Mouse (Mus musculus) embryonic facial prominence, embryonic 11.5 days (tissue): ENCODE data around the gene Nub1. TPM values are rescaled to one million over a fixed set of nuclear protein-coding genes. Genes with fewer than 3 reads are reported as not detected.
A peak's percentile ranks its signal among the peaks of the same experiment; 100 is the strongest.

Source experiments
- ATAC-seq: fragments of 200-750 bp; cut with Nextera tagmentation; replicated peaks from 2 replicates; pipeline ENCODE4 v1.8.0; 2017; ENCODE audit warnings: low read depth; ENCODE audit not compliant: insufficient number of reproducible peaks, low FRiP score, low TSS enrichment
- DNase-seq: peaks from one replicate; pipeline ENCODE4 v3.0.0-alpha.2; 2015; ENCODE audit warnings: low spot score
- H3K27ac ChIP-seq: fragments of 300-500 bp; sonication (generic); replicated peaks from 2 replicates; pipeline ENCODE4 v1.5.1; 2014; ENCODE audit warnings: mild to moderate bottlenecking, low read depth, low read length, control low read depth
- H3K27me3 ChIP-seq: fragments of 300-500 bp; sonication (generic); 2 replicates; pipeline ENCODE4 v1.6.1; 2014; ENCODE audit warnings: mild to moderate bottlenecking, low read length, moderate library complexity, mixed read lengths; ENCODE audit not compliant: control insufficient read depth, insufficient read depth
- H3K36me3 ChIP-seq: fragments of 300-500 bp; sonication (generic); replicated peaks from 2 replicates; pipeline ENCODE4 v1.6.1; 2014; ENCODE audit warnings: low read depth, mild to moderate bottlenecking, low read length, moderate library complexity, mixed read lengths; ENCODE audit not compliant: control insufficient read depth, insufficient read depth
- H3K4me1 ChIP-seq: fragments of 300-500 bp; sonication (generic); 2 replicates; pipeline ENCODE4 v1.6.1; 2014; ENCODE audit warnings: low read length, mixed read lengths; ENCODE audit not compliant: control insufficient read depth, insufficient read depth
- H3K4me2 ChIP-seq: fragments of 300-500 bp; sonication (generic); 2 replicates; pipeline ENCODE4 v1.6.1; 2014; ENCODE audit warnings: low read depth, mild to moderate bottlenecking, control low read depth, low read length, moderate library complexity
- H3K4me3 ChIP-seq: fragments of 300-500 bp; sonication (generic); 2 replicates; pipeline ENCODE4 v1.5.1; 2014; ENCODE audit warnings: low read depth, low read length, control low read depth
- H3K9ac ChIP-seq: fragments of 300-500 bp; sonication (generic); replicated peaks from 2 replicates; pipeline ENCODE4 v1.6.1; 2014; ENCODE audit warnings: mild to moderate bottlenecking, control low read depth, low read length
- H3K9me3 ChIP-seq: fragments of 300-500 bp; sonication (generic); replicated peaks from 2 replicates; pipeline ENCODE4 v1.6.1; 2016; ENCODE audit warnings: mild to moderate bottlenecking, low read length, inconsistent platforms, mixed read lengths; ENCODE audit not compliant: control insufficient read depth
- WGBS: fragments of 180-500 bp; shearing (Covaris S2); extraction: QIAGEN DNeasy Blood & Tissue Kit; methylation state at CpG from one replicate; pipeline ENCODE4 v1.1.7; 2014; 5-methylcytosine and 5-hydroxymethylcytosine counted together
- polyA plus RNA-seq: library from polyadenylated mRNA; unstranded; fragments of >200 nt; fragmentation: Nextera tagmentation; extraction: Ambion mirVana; gene quantifications from 2 replicates; pipeline ENCODE4 v1.2.1, GENCODE M21; 2014

The Nub1 gene
- polyA plus RNA-seq, 1 experiment from 2014 or later, result 38.6 TPM

- Histone ChIP-seq H3K36me3 (peaks cover 3% of the 10 kb centered on the region), H3K4me3 (no peak overlapping the region), H3K4me1 (peaks cover 3% of the 10 kb centered on the region), H3K27me3 (no peaks in the 10 kb centered on the region), H3K9me3 (no peaks in the 10 kb centered on the region), H3K27ac (no peak overlapping the region; the same call in 1 of the 2 replicates), H3K4me2 (no peak overlapping the region), H3K9ac (no peak overlapping the region)
- ATAC-seq (no peak), DNase-seq (no peak)
- 68% methylated on average over 6 of the region's 6 CpGs for WGBS
Measured at GRCm38 (mm10) chr5:24725897-24726296, 40.6 kb downstream of the Nub1 start.

DNA sequence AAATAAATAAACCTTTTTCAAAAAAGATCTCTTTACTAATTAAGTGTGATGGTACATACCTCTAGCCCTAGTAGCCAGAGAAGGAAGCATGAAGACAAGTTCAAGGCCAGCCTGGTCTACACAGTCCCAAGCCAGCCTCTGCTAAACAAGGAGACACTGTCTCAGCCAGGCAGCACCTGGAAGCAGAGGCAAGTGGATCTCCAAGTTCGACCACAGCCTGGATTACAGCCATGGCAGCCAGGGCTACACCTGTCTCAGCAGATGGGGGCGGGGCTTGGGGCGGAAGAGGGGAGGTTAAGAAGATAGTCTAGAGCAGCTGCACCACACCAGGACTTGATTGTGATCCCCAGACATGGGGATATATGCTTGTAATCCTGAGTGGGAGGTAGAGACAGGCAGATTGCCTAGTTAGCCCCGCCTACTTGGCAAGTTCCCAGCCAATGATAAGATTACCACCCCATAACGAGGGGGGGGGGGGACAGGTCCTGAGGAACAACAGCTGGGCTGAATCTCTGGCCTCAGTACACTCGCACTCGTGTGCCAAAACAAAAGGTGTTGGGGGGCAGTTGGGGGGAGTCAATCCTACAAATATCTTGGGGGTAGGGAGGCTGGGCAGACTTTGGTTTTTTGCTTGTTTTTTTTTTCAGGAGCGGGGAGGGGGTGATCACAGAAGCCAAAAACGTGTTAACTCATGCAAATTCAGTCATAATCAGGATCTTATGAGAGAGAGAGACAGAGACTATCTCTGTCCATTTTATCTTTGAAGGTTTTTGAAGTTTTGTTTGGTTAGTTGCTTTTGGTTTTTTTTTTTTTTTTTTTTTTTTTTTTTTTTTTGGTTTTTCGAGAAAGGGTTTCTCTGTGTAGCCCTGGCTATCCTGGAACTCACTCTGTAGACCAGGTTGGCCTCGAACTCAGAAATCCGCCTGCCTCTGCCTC lies 41.8 kb downstream of the Nub1 start:
- Histone ChIP-seq H3K9me3 (no peaks in the 10 kb centered on the region), H3K4me2 (no peak overlapping the region), H3K4me3 (no peak overlapping the region), H3K27me3 (no peaks in the 10 kb centered on the region), H3K36me3 (no peaks in the 10 kb centered on the region; the same call in 1 of the 2 replicates), H3K4me1 (peaks cover 3% of the 10 kb centered on the region), H3K27ac (no peak overlapping the region), H3K9ac (no peak overlapping the region)
- DNase-seq (no peak), ATAC-seq (no peak)
- 74% methylated on average over 12 of the region's 12 CpGs for WGBS

- peak overlapping the region; percentile 81 for H3K4me3 ChIP-seq
- H3K4me2 ChIP-seq, result peak overlapping the region; percentile 77
- no peaks in the 10 kb centered on the region for H3K9me3 ChIP-seq
- H3K9ac ChIP-seq, result peak overlapping the region; percentile 94
- H3K4me1 ChIP-seq, result peaks cover 3% of the 10 kb centered on the region
- WGBS, result under 1% methylated on average over 49 of the region's 49 CpGs
- H3K27me3 ChIP-seq, result no peaks in the 10 kb centered on the region
- DNase-seq (peak; percentile 46), ATAC-seq (no peak)
- H3K36me3 ChIP-seq, result no peaks in the 10 kb centered on the region; the same call in 1 of the 2 replicates
- peak overlapping the region; percentile 74 for H3K27ac ChIP-seq
Measured at GRCm38 (mm10) chr5:24729797-24730487, 44.6 kb downstream of the Nub1 start.

DNA sequence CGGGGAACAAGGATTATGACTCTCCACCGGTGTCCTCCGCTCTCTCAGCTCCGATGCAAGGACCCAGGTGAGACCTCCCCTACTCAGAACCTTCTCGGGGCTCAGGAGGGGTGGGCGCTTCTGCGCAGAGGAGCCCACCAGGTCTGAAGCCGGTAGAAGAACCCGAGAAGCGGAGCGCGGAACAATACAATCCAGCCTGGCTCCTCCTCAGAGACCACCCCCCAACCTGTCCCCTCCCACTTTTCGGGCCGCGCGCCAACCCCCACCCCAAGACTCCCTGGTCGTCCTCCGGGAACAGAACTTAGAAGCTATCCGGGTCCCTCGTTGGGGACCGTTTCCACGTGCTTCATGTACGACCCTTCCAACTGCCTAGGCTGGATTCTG lies 45.1 kb downstream of the Nub1 start, which contains the start of gene Wdr86:
Gene Wdr86 (minus strand): TSS at position 240 of the 384 bp plus-strand sequence.
- peak within 1 kb of the TSS; percentile 81 for H3K4me3 ChIP-seq
- DNase-seq, result peak; percentile 84
- H3K9me3 ChIP-seq, result no peaks in the 10 kb centered on the region
- H3K27ac ChIP-seq, result peak within 1 kb of the TSS; percentile 74
- peak; percentile 67 for ATAC-seq
- peak within 1 kb of the TSS; percentile 77 for H3K4me2 ChIP-seq
- no peaks in the 10 kb centered on the region for H3K27me3 ChIP-seq
- H3K4me1 ChIP-seq, result peaks cover 3% of the 10 kb centered on the region
- H3K36me3 ChIP-seq, result no peaks in the 10 kb centered on the region
- WGBS, result 0% methylated on average over 23 of the region's 23 CpGs
- peak within 1 kb of the TSS; percentile 94 for H3K9ac ChIP-seq

DNA sequence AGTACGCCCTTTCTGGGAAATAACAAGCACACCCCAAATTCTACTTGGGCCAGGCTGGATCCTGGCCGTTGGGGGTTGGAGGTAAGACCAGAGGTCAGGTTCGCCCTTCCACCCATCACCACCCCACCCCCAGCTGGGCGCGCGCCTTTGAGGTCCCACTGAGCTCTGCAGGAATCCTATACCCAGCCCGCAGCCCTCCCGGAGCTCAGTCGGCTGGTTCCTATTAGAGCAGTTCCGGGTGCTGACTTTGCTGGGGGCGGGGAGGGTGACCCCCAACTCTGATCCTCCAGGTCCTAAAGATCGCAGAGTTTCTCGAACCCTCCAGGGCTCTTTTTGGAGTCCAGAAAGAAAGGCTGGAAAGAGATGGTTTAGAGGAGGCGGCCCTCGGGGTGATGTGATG lies 45.7 kb downstream of the Nub1 start:
- no peaks in the 10 kb centered on the region for H3K27me3 ChIP-seq
- peak overlapping the region; percentile 74 for H3K27ac ChIP-seq
- H3K9ac ChIP-seq, result peak overlapping the region; percentile 94
- DNase-seq (peak; percentile 85), ATAC-seq (peak; percentile 74)
- WGBS, result 0% methylated on average over 15 of the region's 15 CpGs
- H3K36me3 ChIP-seq, result no peaks in the 10 kb centered on the region
- no peaks in the 10 kb centered on the region for H3K9me3 ChIP-seq
- peak overlapping the region; percentile 77 for H3K4me2 ChIP-seq
- peaks cover 3% of the 10 kb centered on the region for H3K4me1 ChIP-seq
- peak overlapping the region; percentile 81 for H3K4me3 ChIP-seq

DNA sequence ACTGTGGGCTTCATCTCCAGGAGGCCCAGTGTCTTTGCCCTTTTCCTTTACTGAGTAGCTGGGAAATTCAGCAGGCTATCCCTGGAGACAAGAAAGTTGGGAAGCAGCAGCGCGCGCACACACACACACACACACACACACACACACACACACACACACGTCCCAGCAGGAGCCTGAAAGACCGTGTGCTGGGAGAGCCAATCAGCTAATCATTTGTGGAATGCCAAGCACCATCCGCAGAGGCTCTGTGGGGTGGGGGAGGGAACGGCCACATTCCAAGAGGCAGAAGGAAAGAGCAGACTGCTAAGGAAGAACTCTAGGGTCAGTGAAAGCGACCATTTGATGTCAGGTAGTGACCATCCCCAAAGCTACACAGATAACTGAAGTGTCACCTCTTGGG lies 47.8 kb downstream of the Nub1 start:
- Histone ChIP-seq H3K4me1 (peaks cover 3% of the 10 kb centered on the region), H3K36me3 (no peaks in the 10 kb centered on the region), H3K27me3 (no peaks in the 10 kb centered on the region), H3K4me2 (0 out of 2 replicates have a peak overlapping the region, but pooled peaks have one; percentile 7), H3K9ac (no peak overlapping the region; the same call in 1 of the 2 replicates), H3K9me3 (no peaks in the 10 kb centered on the region), H3K27ac (peak overlapping the region; percentile 47; the same call in 1 of the 2 replicates), H3K4me3 (no peak overlapping the region)
- peak; percentile 32 for ATAC-seq
- 3% methylated on average over 8 of the region's 8 CpGs for WGBS
- peak; percentile 87 for DNase-seq

DNA sequence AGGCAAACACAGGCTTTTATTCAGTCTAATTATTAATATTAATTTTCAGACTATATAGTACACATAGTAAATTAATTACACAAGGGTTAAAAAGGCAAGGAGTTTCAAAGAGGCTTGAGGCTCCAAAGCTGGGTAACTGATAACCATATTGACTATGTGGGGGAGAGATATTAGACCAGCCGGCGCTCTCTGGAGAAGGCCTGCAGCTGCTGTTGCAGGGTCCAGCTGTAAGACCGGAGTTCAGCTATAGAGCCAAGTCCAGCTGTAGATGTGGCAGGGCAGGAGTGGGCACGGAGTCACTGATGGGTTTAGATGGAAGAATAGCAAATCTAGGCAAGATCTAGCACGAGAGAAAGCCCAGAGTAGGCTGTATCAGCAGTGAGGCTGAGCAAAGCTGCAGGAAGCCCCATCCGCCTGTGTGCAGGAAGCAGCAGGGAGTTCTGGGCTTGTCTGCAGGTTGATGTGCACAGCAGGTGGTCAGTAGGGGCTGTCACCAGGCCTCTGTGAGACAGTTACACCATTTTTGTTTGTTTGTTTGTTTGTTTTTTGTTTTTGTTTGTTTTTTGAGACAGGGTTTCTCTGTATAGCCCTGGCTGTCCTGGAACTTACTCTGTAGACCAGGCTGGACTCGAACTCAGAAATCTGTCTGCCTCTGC lies 48.6 kb downstream of the Nub1 start:
- no peak for DNase-seq
- H3K4me3 ChIP-seq, result no peak overlapping the region
- 59% methylated on average over 7 of the region's 7 CpGs for WGBS
- 0 out of 2 replicates have a peak overlapping the region, but pooled peaks have one; percentile 47 for H3K27ac ChIP-seq
- no peak for ATAC-seq
- no peaks in the 10 kb centered on the region for H3K9me3 ChIP-seq
- H3K36me3 ChIP-seq, result no peaks in the 10 kb centered on the region
- peaks cover 3% of the 10 kb centered on the region for H3K4me1 ChIP-seq
- H3K4me2 ChIP-seq, result no peak overlapping the region
- H3K9ac ChIP-seq, result no peak overlapping the region
- H3K27me3 ChIP-seq, result no peaks in the 10 kb centered on the region
